In the genomic region with DNA sequence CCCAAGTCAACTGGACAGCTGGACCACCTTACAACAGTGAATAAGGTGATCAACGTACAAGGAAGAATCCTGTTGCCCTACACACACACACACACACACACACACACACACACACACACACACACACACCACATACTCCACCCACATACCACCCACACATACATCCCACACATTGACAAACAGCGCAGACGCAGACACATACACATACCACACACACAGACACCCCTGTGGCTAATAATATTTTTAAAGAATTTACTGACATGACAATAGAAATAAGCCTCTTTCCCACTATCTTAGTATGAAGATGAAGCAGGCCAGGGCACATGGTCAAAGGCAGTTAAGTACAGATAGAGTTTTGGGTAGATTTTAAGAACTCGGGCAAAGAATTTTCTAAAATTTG, we compare ENCODE assay signal across 10 mouse cellular contexts.
A peak's percentile ranks its signal among the peaks of the same experiment; 100 is the strongest.
DNase-seq lines count a peak whose midpoint lies in the region; ATAC-seq and TF ChIP-seq lines count a peak whose summit lies in the region.
"Had no signal": no experiment of that assay in that cellular context is flagged by ENCODE, and none has a peak within 500 bp of the region (broad histone marks: within the 10 kb centered on the region; RNA-seq: fewer than 3 reads in every experiment).

No protein-coding gene starts in this region.

- no peaks in the 10 kb centered on the region for H3K9me3 ChIP-seq in kidney, embryonic 16.5 days (ENCODE audit: low read length)
- H3K9me3 ChIP-seq in kidney, embryonic 14.5 days (ENCODE audit: control insufficient read depth, low read length), result no peaks in the 10 kb centered on the region
- no peaks in the 10 kb centered on the region for H3K9me3 ChIP-seq in ES-Bruce4 (replicated peaks; ENCODE audit: control insufficient read depth, insufficient read depth, low read length, poor library complexity, severe bottlenecking)
- no peaks in the 10 kb centered on the region for H3K9me3 ChIP-seq in liver, embryonic 13.5 days (replicated peaks)
- H3K9me3 ChIP-seq: forebrain, embryonic 12.5 days had no signal

- peaks cover 3% of the 10 kb centered on the region; the same call in 1 of the 2 replicates for H3K4me1 ChIP-seq in kidney, embryonic 16.5 days (ENCODE audit: insufficient read depth, low read length)
- no peaks in the 10 kb centered on the region for H3K4me1 ChIP-seq in kidney, embryonic 14.5 days (ENCODE audit: control insufficient read depth, insufficient read depth, low read length)
- H3K4me1 ChIP-seq in ES-Bruce4 (ENCODE audit: control insufficient read depth, insufficient read depth, low read length), result no peaks in the 10 kb centered on the region
- H3K4me1 ChIP-seq in liver, embryonic 13.5 days (replicated peaks), result peaks cover 55% of the 10 kb centered on the region
- H3K4me1 ChIP-seq: forebrain, embryonic 12.5 days had no signal

- DNase-seq in gastrocnemius, adult 2 months, result no peak
- DNase-seq in gastrocnemius, postnatal 4 days (ENCODE audit: low spot score in 2 of 2), result no peak
- DNase-seq in liver, embryonic 13.5 days, result no peak
- no peak for DNase-seq in retina, embryonic 14.5 days (ENCODE audit: low spot score)
- no peak for DNase-seq in right cerebral cortex, postnatal 4 days
- DNase-seq: thymus, adult 2 months had no signal

- no peaks in the 10 kb centered on the region for H3K36me3 ChIP-seq in kidney, embryonic 16.5 days (ENCODE audit: insufficient read depth, low read length)
- H3K36me3 ChIP-seq in kidney, embryonic 14.5 days (ENCODE audit: control insufficient read depth, insufficient read depth, low read length), result no peaks in the 10 kb centered on the region
- no peaks in the 10 kb centered on the region for H3K36me3 ChIP-seq in ES-Bruce4 (ENCODE audit: control insufficient read depth, insufficient read depth, low read length, poor library complexity, severe bottlenecking)
- H3K36me3 ChIP-seq in liver, embryonic 13.5 days, result no peaks in the 10 kb centered on the region
- H3K36me3 ChIP-seq: forebrain, embryonic 12.5 days had no signal

- peak overlapping the region; percentile 65 for H3K27ac ChIP-seq in gastrocnemius, adult 2 months
- H3K27ac ChIP-seq in kidney, embryonic 16.5 days (ENCODE audit: low read length), result no peak overlapping the region
- no peak overlapping the region for H3K27ac ChIP-seq in kidney, embryonic 14.5 days (ENCODE audit: low read depth, low read length)
- 0 out of 2 replicates have a peak overlapping the region, but pooled peaks have one; percentile 43 for H3K27ac ChIP-seq in ES-Bruce4 (ENCODE audit: insufficient read depth, low read length)
- H3K27ac ChIP-seq in liver, embryonic 13.5 days, result peak overlapping the region; percentile 98
- H3K27ac ChIP-seq: forebrain, embryonic 12.5 days had no signal

- ATAC-seq in kidney, embryonic 16.5 days (ENCODE audit: low FRiP score, low TSS enrichment), result peak; percentile 65
- ATAC-seq in kidney, embryonic 14.5 days (ENCODE audit: low FRiP score, low TSS enrichment), result no peak
- ATAC-seq in liver, embryonic 13.5 days (ENCODE audit: low read depth), result peak; percentile 30

- TF ChIP-seq POLR2A in ES-Bruce4 (IDR thresholded peaks at IDR 0.05; ENCODE audit: insufficient read depth, low read length), result no peak

- TF ChIP-seq EP300 in ES-Bruce4 (IDR thresholded peaks at IDR 0.05; ENCODE audit: insufficient read depth, low read depth, low read length), result no peak

- H3K4me3 ChIP-seq in gastrocnemius, adult 2 months, result no peak overlapping the region
- no peak overlapping the region for H3K4me3 ChIP-seq in kidney, embryonic 16.5 days (ENCODE audit: low read length)
- H3K4me3 ChIP-seq in kidney, embryonic 14.5 days (ENCODE audit: low read length), result no peak overlapping the region
- no peak overlapping the region for H3K4me3 ChIP-seq in ES-Bruce4 (ENCODE audit: low read depth, low read length)
- H3K4me3 ChIP-seq in liver, embryonic 13.5 days (replicated peaks), result peak overlapping the region; percentile 32
- H3K4me3 ChIP-seq: forebrain, embryonic 12.5 days had no signal

- WGBS in kidney, embryonic 16.5 days, result 80% methylated on average over 4 of the region's 4 CpGs
- 80% methylated on average over 4 of the region's 4 CpGs for WGBS in kidney, embryonic 14.5 days
- 53% methylated on average over 4 of the region's 4 CpGs for WGBS in liver, embryonic 13.5 days (ENCODE audit: insufficient replicate concordance)

- no peak overlapping the region for H3K9ac ChIP-seq in kidney, embryonic 16.5 days (replicated peaks; ENCODE audit: low read length)
- no peak overlapping the region for H3K9ac ChIP-seq in kidney, embryonic 14.5 days (ENCODE audit: low read depth, low read length)
- H3K9ac ChIP-seq in ES-Bruce4 (ENCODE audit: low read depth, poor library complexity, severe bottlenecking), result no peak overlapping the region
- H3K9ac ChIP-seq in liver, embryonic 13.5 days, result peak overlapping the region; percentile 73
- H3K9ac ChIP-seq: forebrain, embryonic 12.5 days had no signal

- H3K27me3 ChIP-seq in kidney, embryonic 16.5 days (ENCODE audit: insufficient read depth, low read length), result no peaks in the 10 kb centered on the region
- H3K27me3 ChIP-seq in kidney, embryonic 14.5 days (ENCODE audit: control insufficient read depth, insufficient read depth, low read length), result no peaks in the 10 kb centered on the region
- no peaks in the 10 kb centered on the region for H3K27me3 ChIP-seq in ES-Bruce4 (ENCODE audit: control insufficient read depth, insufficient read depth, low read length, poor library complexity, severe bottlenecking)
- H3K27me3 ChIP-seq in liver, embryonic 13.5 days, result no peaks in the 10 kb centered on the region
- H3K27me3 ChIP-seq: forebrain, embryonic 12.5 days had no signal

- no peak for TF ChIP-seq CTCF in gastrocnemius, adult 2 months (IDR thresholded peaks at IDR 0.05)
- no peak for TF ChIP-seq CTCF in ES-Bruce4 (IDR thresholded peaks at IDR 0.05; ENCODE audit: low read depth, low read length)

- no peak overlapping the region for H3K4me2 ChIP-seq in kidney, embryonic 16.5 days (replicated peaks; ENCODE audit: low read depth, low read length)
- H3K4me2 ChIP-seq in kidney, embryonic 14.5 days (replicated peaks; ENCODE audit: low read depth, low read length), result no peak overlapping the region
- H3K4me2 ChIP-seq in liver, embryonic 13.5 days, result peak overlapping the region; percentile 67
- H3K4me2 ChIP-seq: forebrain, embryonic 12.5 days had no signal

- intact Hi-C loops in gastrocnemius, adult 2 months (cut with DNase I), result loop anchor here (10.0 kb wide), 1 partner anchor 55 kb away; no protein-coding TSS in a partner anchor

Comparison
In these comparisons a context has a peak if more than half of its experiments do, and no peak if none do; other contexts are left out.
1. H3K27ac ChIP-seq: peak in gastrocnemius, adult 2 months (single experiment), ES-Bruce4 (single experiment) and liver, embryonic 13.5 days (single experiment); none in kidney, embryonic 16.5 days (single experiment) and kidney, embryonic 14.5 days (single experiment).